Mouse (Mus musculus) erythroblast, embryonic 14.5 days (primary cell): ENCODE measurements around the gene Banp. TPM values are rescaled to one million over a fixed set of nuclear protein-coding genes. Genes with fewer than 3 reads are reported as not detected.
A peak's percentile ranks its signal among the peaks of the same experiment; 100 is the strongest.

ENCODE experiments used
- H3K27me3 ChIP-seq: 2 replicates; pipeline ENCODE4 v1.6.1; 2012; ENCODE audit warnings: inconsistent platforms; ENCODE audit not compliant: control insufficient read depth
- H3K36me3 ChIP-seq: 2 replicates; pipeline ENCODE4 v1.6.1; 2012; ENCODE audit warnings: mild to moderate bottlenecking, inconsistent platforms; ENCODE audit not compliant: control insufficient read depth
- H3K4me1 ChIP-seq: 2 replicates; pipeline ENCODE4 v1.6.1; 2012; ENCODE audit warnings: inconsistent platforms; ENCODE audit not compliant: control insufficient read depth
- H3K4me3 ChIP-seq: replicated peaks from 2 replicates; pipeline ENCODE3; 2012; ENCODE audit warnings: moderate library complexity, mild to moderate bottlenecking, inconsistent platforms
- H3K9me3 ChIP-seq: 2 replicates; pipeline ENCODE4 v1.6.1; 2012; ENCODE audit warnings: low read length, inconsistent platforms, mixed read lengths; ENCODE audit not compliant: control insufficient read depth
- GATA1 ChIP-seq: IDR thresholded peaks from 2 replicates; pipeline ENCODE4 v1.6.1; 2012; ENCODE audit warnings: low read length, inconsistent platforms, mixed read lengths
- TAL1 ChIP-seq: IDR thresholded peaks from 3 replicates; pipeline ENCODE4 v1.6.1; 2012; ENCODE audit warnings: low read length, inconsistent platforms, mixed read lengths
- polyA plus RNA-seq: library from polyadenylated mRNA; stranded (reverse); fragments of >175 nt; gene quantifications from 2 replicates; pipeline ENCODE4 v1.2.3, GENCODE M21; 2012

Banp gene
- 8.0 and 8.8 TPM in 2 replicates for polyA plus RNA-seq

DNA sequence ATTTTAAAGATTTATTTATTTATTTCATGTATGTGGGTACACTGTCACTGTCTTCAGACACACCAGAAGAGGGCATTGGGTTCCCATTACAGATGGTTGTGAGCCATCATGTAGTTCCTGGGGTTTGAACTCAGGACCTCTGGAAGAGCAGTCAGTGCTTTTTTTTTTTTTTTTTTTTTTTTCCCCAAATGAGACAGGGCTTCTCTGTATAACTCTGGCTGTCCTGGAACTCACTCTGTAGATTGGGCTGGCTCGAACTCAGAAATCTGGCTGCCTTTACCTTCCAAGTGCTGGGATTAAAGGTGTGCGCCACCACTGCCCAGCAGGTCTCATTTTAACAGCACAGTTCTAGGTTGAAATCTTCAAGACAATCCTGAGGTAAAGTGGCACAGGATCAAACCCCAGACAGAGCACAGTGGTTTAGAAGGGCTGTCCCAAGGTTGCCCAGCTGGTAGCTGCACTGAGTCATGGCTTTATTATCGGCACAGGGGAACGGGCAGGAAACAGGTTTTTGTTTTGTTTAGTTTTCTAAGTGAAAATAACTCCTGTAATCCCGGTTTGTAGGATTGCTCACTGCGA lies at the start of gene Banp:
Gene Banp, plus strand, starts transcription at position 529 of the 579 bp plus-strand sequence.
- Histone ChIP-seq H3K9me3 (no peaks in the 10 kb centered on the region), H3K4me1 (peaks cover 80% of the 10 kb centered on the region), H3K4me3 (peak within 1 kb of the TSS; percentile 89), H3K27me3 (no peaks in the 10 kb centered on the region), H3K36me3 (peaks cover 23% of the 10 kb centered on the region)
- TF ChIP-seq GATA1 (no peak), TAL1 (no peak)

DNA sequence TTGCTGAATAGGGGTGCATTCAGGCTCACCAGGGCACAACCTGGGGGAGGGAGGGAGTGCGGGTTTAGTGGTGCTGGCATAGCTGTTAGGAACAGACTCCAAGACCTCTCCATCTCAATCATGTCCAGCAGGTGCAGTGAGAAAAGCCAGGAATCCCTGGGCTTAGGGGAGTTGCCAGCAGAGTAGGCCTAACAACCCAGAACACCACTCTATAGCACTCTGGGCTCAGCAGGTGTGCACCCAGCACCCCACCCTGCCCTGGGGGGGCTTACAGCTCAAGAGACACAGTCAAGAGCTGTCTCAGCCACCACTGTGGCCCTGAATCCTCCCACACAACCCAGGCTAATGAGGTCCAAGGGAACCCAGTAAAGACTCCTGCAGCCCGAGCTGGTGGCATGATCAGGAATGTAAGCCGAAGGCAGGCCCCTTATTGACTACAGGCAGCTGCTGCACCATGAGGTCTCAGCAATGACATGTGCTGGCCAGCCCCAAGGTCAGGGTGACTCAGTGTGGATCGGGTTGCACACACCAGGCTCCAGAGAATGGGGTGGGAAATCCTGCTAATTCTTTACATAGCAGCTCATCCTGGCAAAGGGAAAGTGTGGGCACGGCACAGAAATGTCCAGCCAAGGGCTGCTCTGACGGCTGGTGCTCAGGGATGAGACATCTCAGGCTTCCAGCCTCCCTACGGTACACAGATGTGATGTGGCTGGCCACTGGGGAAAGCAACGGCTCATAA lies 47.9 kb upstream of the Banp start:
- no peaks in the 10 kb centered on the region for H3K9me3 ChIP-seq
- peaks cover 89% of the 10 kb centered on the region for H3K36me3 ChIP-seq
- H3K4me3 ChIP-seq, result peak overlapping the region; percentile 37
- no peaks in the 10 kb centered on the region for H3K27me3 ChIP-seq
- H3K4me1 ChIP-seq, result peaks cover 94% of the 10 kb centered on the region
- TF ChIP-seq TAL1 (no peak), GATA1 (no peak)

DNA sequence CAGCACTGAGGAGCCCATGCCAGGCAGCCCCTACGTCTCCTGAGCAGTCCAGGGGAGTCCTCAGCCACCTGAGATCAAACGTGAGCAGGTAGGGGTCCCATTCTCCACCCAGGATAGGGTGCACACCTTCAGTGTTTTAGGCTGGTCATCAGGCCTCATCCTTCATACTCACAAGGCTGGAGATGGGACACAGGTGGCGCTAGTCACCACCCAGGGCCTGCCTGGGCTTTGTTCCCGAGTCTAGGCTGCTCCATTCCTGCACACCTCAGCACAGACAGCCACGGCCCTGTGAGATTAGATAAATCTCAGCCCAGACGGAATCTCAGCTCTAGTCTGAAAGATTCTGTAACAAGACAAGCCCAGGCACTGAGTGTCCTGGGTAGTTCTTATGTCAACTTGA lies 45.6 kb upstream of the Banp start:
- Histone ChIP-seq H3K9me3 (no peaks in the 10 kb centered on the region), H3K4me1 (peaks cover 87% of the 10 kb centered on the region), H3K36me3 (peaks cover 70% of the 10 kb centered on the region), H3K27me3 (no peaks in the 10 kb centered on the region), H3K4me3 (peak overlapping the region; percentile 100)
- TF ChIP-seq TAL1, result no peak

DNA sequence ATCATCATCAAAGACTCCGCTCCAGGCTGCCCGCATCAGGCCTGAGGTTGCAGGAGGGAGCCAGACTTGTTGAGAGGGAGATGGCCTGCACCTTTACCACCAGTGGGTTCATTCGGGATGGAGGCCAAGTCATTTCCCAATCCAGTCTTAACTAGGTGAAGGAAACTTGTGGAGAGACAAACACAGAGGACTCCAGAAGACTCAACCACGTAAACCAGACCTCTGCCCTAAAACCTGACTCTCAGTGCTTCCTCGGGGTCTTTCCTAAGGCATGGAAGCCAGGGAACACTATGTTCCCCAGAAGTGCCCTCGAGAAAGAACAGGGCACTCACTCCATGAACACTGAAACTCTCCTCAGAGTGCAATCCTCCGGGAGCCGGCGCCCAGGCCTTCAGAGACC lies 44.6 kb upstream of the Banp start:
- TF ChIP-seq TAL1, result no peak
- no peak for TF ChIP-seq GATA1
- Histone ChIP-seq H3K9me3 (no peaks in the 10 kb centered on the region), H3K36me3 (peaks cover 64% of the 10 kb centered on the region), H3K4me3 (peak overlapping the region; percentile 100), H3K27me3 (no peaks in the 10 kb centered on the region), H3K4me1 (peaks cover 87% of the 10 kb centered on the region)

DNA sequence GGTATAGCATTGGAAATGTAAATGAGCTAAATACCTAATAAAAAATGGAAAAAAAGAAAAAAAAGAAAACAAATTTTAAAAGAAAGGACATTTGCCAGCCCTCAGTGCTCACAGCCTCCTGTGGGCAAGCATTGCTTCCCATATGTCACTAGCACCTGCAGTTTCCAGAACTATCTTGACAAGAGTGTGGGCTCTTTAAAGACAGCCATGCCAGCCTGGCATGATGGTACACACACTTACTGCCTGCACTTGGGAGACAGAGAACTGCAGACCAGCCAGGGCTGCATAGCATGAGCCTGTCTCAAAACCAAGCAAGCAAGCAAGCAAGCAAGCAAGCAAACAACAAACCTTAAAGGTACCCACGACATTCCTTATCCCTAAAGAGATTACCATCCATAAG lies 44.1 kb upstream of the Banp start:
- peaks cover 59% of the 10 kb centered on the region for H3K36me3 ChIP-seq
- peaks cover 84% of the 10 kb centered on the region for H3K4me1 ChIP-seq
- H3K4me3 ChIP-seq, result peak overlapping the region; percentile 100
- no peaks in the 10 kb centered on the region for H3K27me3 ChIP-seq
- H3K9me3 ChIP-seq, result no peaks in the 10 kb centered on the region
- no peak for TF ChIP-seq TAL1
- no peak for TF ChIP-seq GATA1

DNA sequence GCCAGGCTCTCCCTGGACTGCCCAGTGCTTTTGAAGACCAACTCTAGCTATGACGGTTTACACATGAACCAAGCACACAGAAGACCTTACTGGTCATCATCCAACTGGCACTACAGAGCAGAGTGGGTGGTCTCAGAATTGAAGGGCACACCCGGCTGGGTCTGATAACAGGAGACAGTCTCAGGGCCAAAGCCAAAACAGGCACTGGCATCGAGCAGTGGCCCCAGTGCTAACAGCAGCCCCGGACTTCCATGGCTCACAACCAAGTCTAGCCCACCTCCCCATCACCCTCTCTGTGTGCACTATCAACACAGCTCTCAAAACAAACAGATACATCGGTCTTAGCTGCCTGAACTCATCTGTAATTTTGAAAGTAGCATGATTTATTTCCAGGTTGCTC lies 43.7 kb upstream of the Banp start:
- peaks cover 55% of the 10 kb centered on the region for H3K36me3 ChIP-seq
- peak overlapping the region; percentile 100 for H3K4me3 ChIP-seq
- no peak for TF ChIP-seq GATA1
- no peak for TF ChIP-seq TAL1
- peaks cover 81% of the 10 kb centered on the region for H3K4me1 ChIP-seq
- no peaks in the 10 kb centered on the region for H3K27me3 ChIP-seq
- H3K9me3 ChIP-seq, result no peaks in the 10 kb centered on the region

DNA sequence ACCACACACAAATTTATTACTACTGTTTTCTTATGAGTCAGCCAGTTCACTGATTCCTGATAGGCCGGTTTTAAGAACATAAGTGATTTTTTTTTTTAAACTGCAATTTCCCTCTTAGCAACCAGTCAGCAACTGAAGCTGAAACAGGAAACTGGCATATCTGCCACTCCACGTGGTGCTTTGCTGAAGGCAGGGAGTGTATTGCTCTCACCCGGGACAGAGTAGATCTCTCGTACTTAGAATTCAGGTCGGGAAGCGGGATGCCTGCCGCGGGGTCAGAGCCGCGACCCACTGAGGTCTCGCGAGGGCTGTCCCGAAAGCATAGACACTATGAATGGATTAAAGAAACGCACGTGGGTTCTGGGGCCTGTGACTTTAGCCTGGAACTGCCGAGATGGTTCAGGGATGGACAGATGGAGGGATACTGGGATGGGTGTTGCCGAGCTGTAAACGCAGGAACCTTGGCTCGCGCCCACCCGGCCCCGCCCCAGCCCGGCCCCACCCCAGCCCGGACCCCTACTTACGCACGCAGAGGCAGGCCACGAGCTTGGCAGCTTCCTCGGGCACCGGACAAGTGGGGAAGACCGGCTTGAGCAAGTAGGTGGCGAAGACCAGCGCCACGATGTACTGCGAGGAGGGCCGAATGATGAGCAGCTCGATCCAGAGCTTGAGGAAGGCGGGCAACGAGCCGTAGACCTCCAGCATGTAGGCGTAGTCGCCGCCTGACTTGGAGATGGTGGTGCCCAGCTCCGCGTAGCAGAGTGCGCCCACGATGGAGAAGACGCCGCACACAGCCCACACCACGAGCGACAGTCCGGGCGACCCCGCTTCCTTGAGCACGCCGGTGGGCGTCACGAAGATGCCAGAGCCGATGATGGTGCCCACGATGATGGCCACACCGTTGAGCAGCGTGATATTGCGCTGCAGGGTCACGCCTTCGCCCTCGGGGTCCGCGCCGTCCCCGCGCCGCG lies 42.7 kb upstream of the Banp start:
- Histone ChIP-seq H3K27me3 (no peaks in the 10 kb centered on the region), H3K36me3 (peaks cover 45% of the 10 kb centered on the region), H3K4me1 (peaks cover 81% of the 10 kb centered on the region), H3K9me3 (no peaks in the 10 kb centered on the region), H3K4me3 (peak overlapping the region; percentile 100)
- TF ChIP-seq TAL1, result no peak

DNA sequence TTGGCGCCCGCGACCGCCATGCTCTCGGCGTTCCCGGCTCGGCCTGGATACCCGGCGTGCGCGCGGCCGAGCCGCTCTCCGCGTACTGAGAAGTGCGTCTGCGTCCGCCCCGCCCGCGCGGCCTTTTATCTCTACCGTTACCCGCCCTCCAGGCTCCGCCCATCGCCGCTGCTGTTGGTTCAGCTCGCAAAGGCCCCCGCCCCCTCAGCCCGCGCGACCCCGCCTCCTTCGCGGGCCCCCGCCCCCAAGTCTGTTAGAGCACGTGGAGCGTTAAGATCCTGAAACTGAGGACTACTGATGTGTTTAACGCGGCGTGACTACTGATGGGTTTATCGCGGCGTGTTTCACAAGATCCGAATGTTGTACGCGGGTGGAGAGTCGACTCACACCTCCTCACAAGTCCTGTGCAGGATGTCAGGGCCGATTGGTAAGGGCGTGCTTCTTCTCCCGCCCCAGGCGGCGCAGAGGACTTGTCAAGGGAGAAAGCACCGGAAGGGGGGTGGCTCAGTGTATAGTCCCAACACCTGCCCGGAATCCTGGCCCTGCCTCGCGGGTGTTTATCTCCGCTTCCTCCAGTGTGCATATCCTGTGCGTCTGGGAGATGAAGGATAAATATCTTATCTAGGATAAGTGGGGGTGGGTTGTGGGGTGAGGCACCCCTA lies 41.8 kb upstream of the Banp start, which contains the start of gene Slc7a5:
Gene Slc7a5, minus strand, starts transcription at position 108 of the 662 bp plus-strand sequence.
- peaks cover 80% of the 10 kb centered on the region for H3K4me1 ChIP-seq
- H3K27me3 ChIP-seq, result no peaks in the 10 kb centered on the region
- peak within 1 kb of the TSS; percentile 100 for H3K4me3 ChIP-seq
- H3K36me3 ChIP-seq, result peaks cover 36% of the 10 kb centered on the region
- H3K9me3 ChIP-seq, result no peaks in the 10 kb centered on the region
- TF ChIP-seq GATA1 (0 out of 2 replicates have a peak, but pooled peaks have one; percentile 8), TAL1 (no peak)
